Mouse (Mus musculus) forebrain, embryonic 11.5 days (tissue): ENCODE measurements around the gene Rtn2. TPM values are rescaled to one million over a fixed set of nuclear protein-coding genes. Genes with fewer than 3 reads are reported as not detected.

Experiments
- ATAC-seq: fragments of 200-750 bp; cut with Nextera tagmentation; replicated peaks from 2 replicates; pipeline ENCODE4 v1.8.0; 2017; ENCODE audit warnings: moderate TSS enrichment; ENCODE audit not compliant: low FRiP score
- DNase-seq: peaks from one replicate; pipeline ENCODE4 v3.0.0-alpha.2; 2017; ENCODE audit warnings: low spot score
- H3K27ac ChIP-seq: fragments of 300-500 bp; sonication (generic); 2 replicates; pipeline ENCODE4 v1.5.1; 2014; ENCODE audit warnings: low read depth, low read length
- H3K27me3 ChIP-seq: fragments of 300-500 bp; sonication (generic); 2 replicates; pipeline ENCODE4 v1.6.1; 2014; ENCODE audit warnings: mild to moderate bottlenecking, low read length, mixed read lengths; ENCODE audit not compliant: control insufficient read depth, insufficient read depth
- H3K36me3 ChIP-seq: fragments of 300-500 bp; sonication (generic); 2 replicates; pipeline ENCODE4 v1.6.1; 2014; ENCODE audit warnings: mild to moderate bottlenecking, low read length, moderate library complexity, mixed read lengths; ENCODE audit not compliant: control insufficient read depth, insufficient read depth
- H3K4me1 ChIP-seq: fragments of 300-500 bp; sonication (generic); replicated peaks from 2 replicates; pipeline ENCODE4 v1.6.1; 2014; ENCODE audit warnings: low read length, mixed read lengths; ENCODE audit not compliant: control insufficient read depth, insufficient read depth
- H3K4me2 ChIP-seq: fragments of 300-500 bp; sonication (generic); 2 replicates; pipeline ENCODE4 v1.6.1; 2014; ENCODE audit warnings: low read depth, mild to moderate bottlenecking, low read length, moderate library complexity, mixed read lengths; ENCODE audit not compliant: severe bottlenecking
- H3K4me3 ChIP-seq: fragments of 300-500 bp; sonication (generic); 2 replicates; pipeline ENCODE4 v1.5.1; 2014; ENCODE audit warnings: low read depth, low read length
- H3K9ac ChIP-seq: fragments of 300-500 bp; sonication (generic); 2 replicates; pipeline ENCODE4 v1.6.1; 2014; ENCODE audit warnings: low read length
- H3K9me3 ChIP-seq: fragments of 300-500 bp; sonication (generic); 2 replicates; pipeline ENCODE4 v1.6.1; 2016; ENCODE audit warnings: low read length, mixed read lengths; ENCODE audit not compliant: control insufficient read depth
- WGBS: fragments of 180-500 bp; shearing (Covaris S2); extraction: QIAGEN DNeasy Blood & Tissue Kit; methylation state at CpG from one replicate; pipeline ENCODE4 v1.1.7; 2014; 5-methylcytosine and 5-hydroxymethylcytosine counted together
- polyA plus RNA-seq: library from polyadenylated mRNA; unstranded; fragments of >200 nt; fragmentation: Nextera tagmentation; extraction: Ambion mirVana; gene quantifications from 2 replicates; pipeline ENCODE4 v1.2.1, GENCODE M21; 2014

Gene Rtn2
- polyA plus RNA-seq, 1 experiment from 2014 or later = 47.3 TPM

DNA sequence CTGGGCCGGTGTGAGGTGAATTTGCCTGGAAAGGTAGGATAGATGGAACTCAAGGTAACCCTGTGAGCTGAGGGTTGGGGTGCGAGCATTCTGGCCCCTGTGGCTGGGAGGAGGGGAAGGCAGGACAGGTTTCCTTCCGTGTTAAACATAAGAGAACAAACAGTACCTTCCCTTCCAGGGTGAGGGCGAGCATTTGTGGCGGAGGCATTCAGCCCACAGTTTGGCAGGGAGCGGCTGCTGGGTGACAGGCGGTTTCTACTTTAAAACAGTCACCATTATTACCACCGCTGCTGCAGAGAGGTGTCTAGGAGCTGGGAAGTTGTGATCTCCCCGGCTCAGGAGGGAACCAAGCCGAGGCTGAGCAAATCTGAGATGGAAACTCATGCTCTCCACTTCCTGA lies 54.7 kb downstream of the Rtn2 start:
- H3K4me2 ChIP-seq = no peak overlapping the region
- ATAC-seq = no peak
- H3K27ac ChIP-seq = no peak overlapping the region
- 70% methylated on average over 10 of the region's 10 CpGs for WGBS
- DNase-seq = peak; percentile 31
- H3K9me3 ChIP-seq = no peaks in the 10 kb centered on the region
- no peak overlapping the region for H3K4me3 ChIP-seq
- H3K4me1 ChIP-seq = no peaks in the 10 kb centered on the region
- H3K36me3 ChIP-seq = no peaks in the 10 kb centered on the region
- peaks cover 5% of the 10 kb centered on the region; the same call in 1 of the 2 replicates for H3K27me3 ChIP-seq
- no peak overlapping the region for H3K9ac ChIP-seq

DNA sequence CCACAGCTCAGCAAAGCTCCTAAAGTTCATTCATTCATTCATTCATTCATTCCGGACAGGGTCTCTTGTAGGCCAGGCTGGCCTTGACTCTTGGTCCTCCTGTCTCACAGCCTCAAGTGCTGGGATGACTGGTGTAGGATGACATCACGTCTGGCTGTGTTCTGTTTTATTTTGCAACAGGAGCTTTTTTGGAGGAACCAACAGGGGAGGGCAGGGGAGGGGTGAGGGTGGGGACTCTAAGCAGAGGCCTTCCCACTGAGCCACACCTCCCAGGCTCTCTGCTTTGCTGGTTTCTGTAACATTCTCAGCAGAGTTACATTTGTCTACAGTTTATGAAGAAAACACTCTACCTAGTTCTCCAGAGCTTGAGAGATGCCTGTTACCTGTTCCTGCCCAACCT lies 55.6 kb downstream of the Rtn2 start:
- Histone ChIP-seq H3K27me3 (peaks cover 8% of the 10 kb centered on the region; the same call in 1 of the 2 replicates), H3K27ac (no peak overlapping the region), H3K9me3 (no peaks in the 10 kb centered on the region), H3K4me3 (no peak overlapping the region), H3K4me2 (no peak overlapping the region), H3K4me1 (no peaks in the 10 kb centered on the region; the same call in 1 of the 2 replicates), H3K9ac (no peak overlapping the region), H3K36me3 (no peaks in the 10 kb centered on the region)
- 60% methylated on average over 2 of the region's 2 CpGs for WGBS
- DNase-seq (peak; percentile 42), ATAC-seq (no peak)

- H3K27me3 ChIP-seq = peaks cover 8% of the 10 kb centered on the region; the same call in 1 of the 2 replicates
- H3K4me1 ChIP-seq = peaks cover 3% of the 10 kb centered on the region; the same call in 1 of the 2 replicates
- H3K9ac ChIP-seq = no peak overlapping the region
- no peak overlapping the region for H3K27ac ChIP-seq
- WGBS = 77% methylated on average over 7 of the region's 7 CpGs
- ATAC-seq (no peak), DNase-seq (no peak)
- H3K4me2 ChIP-seq = no peak overlapping the region
- H3K9me3 ChIP-seq = no peaks in the 10 kb centered on the region
- H3K36me3 ChIP-seq = no peaks in the 10 kb centered on the region
- H3K4me3 ChIP-seq = no peak overlapping the region
These were observed 56.2 kb downstream of the Rtn2 start for GRCm38 (mm10) chr7:19338596-19338995.

GRCm38 (mm10) chr7:19341250-19341649 lies 58.8 kb downstream of the Rtn2 start:
- DNase-seq = peak; percentile 46
- H3K9ac ChIP-seq = no peak overlapping the region
- H3K4me1 ChIP-seq = peaks cover 9% of the 10 kb centered on the region
- no peaks in the 10 kb centered on the region for H3K36me3 ChIP-seq
- H3K27me3 ChIP-seq = peaks cover 8% of the 10 kb centered on the region; the same call in 1 of the 2 replicates
- WGBS = 20% methylated on average over 10 of the region's 10 CpGs
- H3K9me3 ChIP-seq = no peaks in the 10 kb centered on the region
- no peak overlapping the region for H3K4me3 ChIP-seq
- no peak overlapping the region for H3K27ac ChIP-seq
- no peak for ATAC-seq
- H3K4me2 ChIP-seq = peak overlapping the region; percentile 88; the same call in 1 of the 2 replicates

DNA sequence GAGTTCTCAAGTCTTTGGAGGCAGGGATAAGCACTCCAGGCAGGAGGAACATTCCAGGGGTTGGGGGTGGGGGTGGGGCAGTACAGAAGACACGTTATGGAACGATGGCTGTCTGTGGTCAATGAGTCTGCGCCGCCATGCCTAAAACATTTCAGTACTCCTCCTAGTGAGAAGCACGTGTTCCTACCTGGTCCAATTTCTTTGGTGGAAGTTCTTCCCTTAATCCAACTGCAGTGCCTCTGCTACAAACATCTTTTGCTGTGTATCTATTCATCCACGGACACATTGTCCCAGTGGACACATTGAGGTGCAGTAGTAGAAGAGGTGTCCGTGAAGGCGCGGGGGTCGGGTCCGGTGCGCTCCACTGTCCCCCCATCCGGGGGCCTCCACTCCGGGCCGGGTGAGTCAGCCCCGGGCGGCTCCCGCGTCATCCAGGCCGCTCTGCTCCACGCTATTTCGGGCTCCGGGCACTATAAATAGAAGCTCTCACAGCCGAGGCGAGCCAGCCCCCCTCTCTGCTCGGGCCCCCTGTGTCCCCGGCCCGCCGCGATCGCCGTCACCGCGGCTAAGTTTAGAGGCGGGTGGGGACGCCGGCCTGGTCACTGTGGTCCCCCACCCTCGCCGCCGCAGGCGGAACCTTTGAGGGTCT lies 59.5 kb downstream of the Rtn2 start:
- Histone ChIP-seq H3K36me3 (no peaks in the 10 kb centered on the region), H3K4me3 (peak overlapping the region; percentile 49), H3K9me3 (no peaks in the 10 kb centered on the region), H3K27ac (no peak overlapping the region), H3K27me3 (peaks cover 8% of the 10 kb centered on the region; the same call in 1 of the 2 replicates), H3K9ac (peak overlapping the region; percentile 64), H3K4me2 (peak overlapping the region; percentile 88), H3K4me1 (peaks cover 9% of the 10 kb centered on the region)
- WGBS = under 1% methylated on average over 41 of the region's 41 CpGs
- DNase-seq = peak; percentile 80
- 0 out of 2 replicates have a peak, but pooled peaks have one; percentile 16 for ATAC-seq

- no peak overlapping the region for H3K27ac ChIP-seq
- peaks cover 9% of the 10 kb centered on the region for H3K4me1 ChIP-seq
- no peaks in the 10 kb centered on the region for H3K9me3 ChIP-seq
- DNase-seq = peak; percentile 95
- peak overlapping the region; percentile 88 for H3K4me2 ChIP-seq
- H3K36me3 ChIP-seq = no peaks in the 10 kb centered on the region
- peak overlapping the region; percentile 64 for H3K9ac ChIP-seq
- no peak for ATAC-seq
- peaks cover 8% of the 10 kb centered on the region; the same call in 1 of the 2 replicates for H3K27me3 ChIP-seq
- WGBS = 0% methylated on average over 27 of the region's 27 CpGs
- peak overlapping the region; percentile 49 for H3K4me3 ChIP-seq
These were observed 60.1 kb downstream of the Rtn2 start for GRCm38 (mm10) chr7:19342481-19343027.

DNA sequence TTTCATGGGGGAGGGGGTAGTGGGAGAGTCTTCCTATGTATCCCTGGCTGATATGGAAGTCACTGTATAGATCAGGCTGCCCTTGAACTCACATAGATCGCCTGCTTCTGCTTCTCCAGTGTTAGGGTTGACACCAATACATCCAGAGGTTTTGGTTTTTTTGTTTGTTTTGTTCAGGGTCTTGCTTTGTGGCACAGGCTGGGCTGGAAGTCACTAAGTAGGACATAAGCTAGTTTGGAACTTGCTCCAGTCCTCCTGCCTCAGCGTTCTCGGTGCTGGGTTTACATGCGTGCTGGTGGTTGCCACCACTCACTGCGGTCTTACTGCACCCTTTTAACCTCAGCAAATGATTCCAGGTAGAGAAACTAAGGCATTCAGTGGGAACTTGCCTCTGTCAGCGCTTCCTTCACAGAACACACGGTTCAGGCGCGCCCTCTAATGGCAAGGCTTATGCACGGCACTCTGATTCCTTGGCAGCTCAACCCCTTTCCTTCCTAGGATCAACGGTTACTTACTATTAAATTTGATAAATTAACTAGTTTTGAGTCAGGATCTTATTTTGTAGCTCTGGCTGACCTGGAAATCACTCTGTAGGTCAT lies 60.9 kb downstream of the Rtn2 start:
- ATAC-seq (no peak), DNase-seq (peak; percentile 91)
- 3% methylated on average over 11 of the region's 11 CpGs for WGBS
- H3K4me1 ChIP-seq = peaks cover 9% of the 10 kb centered on the region
- H3K36me3 ChIP-seq = no peaks in the 10 kb centered on the region; the same call in 1 of the 2 replicates
- H3K27ac ChIP-seq = no peak overlapping the region
- H3K4me3 ChIP-seq = peak overlapping the region; percentile 3; the same call in 1 of the 2 replicates
- no peaks in the 10 kb centered on the region for H3K9me3 ChIP-seq
- H3K9ac ChIP-seq = no peak overlapping the region
- no peak overlapping the region for H3K4me2 ChIP-seq
- peaks cover 8% of the 10 kb centered on the region; the same call in 1 of the 2 replicates for H3K27me3 ChIP-seq

DNA sequence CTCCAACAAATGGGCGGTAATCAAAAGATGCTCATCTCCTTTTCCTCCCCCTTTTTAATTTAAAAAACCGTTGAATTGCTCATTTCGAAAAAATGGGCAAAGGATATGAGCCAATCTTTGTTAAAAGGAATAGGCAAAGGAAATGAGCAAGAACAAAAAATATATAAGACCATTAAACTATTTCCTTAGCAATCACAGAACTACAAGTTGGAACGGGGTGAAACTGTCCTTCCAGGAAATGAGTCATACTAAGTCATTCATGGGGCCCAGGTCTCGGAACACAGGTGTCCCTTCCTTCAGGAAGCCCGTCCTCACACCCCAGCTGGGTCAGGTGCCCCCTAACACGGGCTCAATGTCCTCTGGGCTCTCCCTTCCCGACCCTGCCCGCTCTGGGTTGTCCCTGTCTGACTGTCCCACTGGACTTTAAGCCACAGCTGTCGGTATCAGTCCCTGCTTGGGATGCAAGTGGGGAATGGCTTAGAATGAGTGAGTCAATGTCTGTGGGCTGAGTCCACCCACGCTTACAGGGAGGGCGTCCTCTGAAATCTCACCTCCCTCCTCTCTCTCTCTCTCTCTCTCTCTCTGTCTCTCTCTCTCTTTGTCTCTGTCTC lies 61.9 kb downstream of the Rtn2 start, which contains the start of gene Ercc1:
Gene Ercc1, plus strand, starts transcription at position 542 of the 611 bp plus-strand sequence.
- 0 out of 2 replicates have a peak, but pooled peaks have one; percentile 1 for ATAC-seq
- Histone ChIP-seq H3K27me3 (peaks cover 8% of the 10 kb centered on the region; the same call in 1 of the 2 replicates), H3K27ac (peak within 1 kb of the TSS; percentile 55), H3K4me3 (peak within 1 kb of the TSS; percentile 70), H3K4me1 (peaks cover 9% of the 10 kb centered on the region), H3K9ac (peak within 1 kb of the TSS; percentile 76), H3K36me3 (peaks cover 3% of the 10 kb centered on the region; the same call in 1 of the 2 replicates), H3K4me2 (peak within 1 kb of the TSS; percentile 78), H3K9me3 (no peaks in the 10 kb centered on the region)
- 26% methylated on average over 12 of the region's 12 CpGs for WGBS
- peak; percentile 63 for DNase-seq
